Mouse (Mus musculus) Patski (cell line): ENCODE results near the gene Tmem170b. TPM values are rescaled to one million over a fixed set of nuclear protein-coding genes. Genes with fewer than 3 reads are reported as not detected.

Source experiments
- ATAC-seq: fragments of 100-300 bp; one replicate; pipeline ENCODE4 v1.8.0; 2021
- CTCF ChIA-PET: fragments of 350-600 bp; sonication (Branson Sonifier 250); formaldehyde crosslinking; loops from one replicate; lab custom pipeline; 2022; ENCODE audit warnings: inconsistent platforms; lab: Charles Lee
- POLR2A ChIA-PET: fragments of 350-600 bp; sonication (Branson Sonifier 250); formaldehyde crosslinking; loops from one replicate; lab custom pipeline; 2022; ENCODE audit warnings: antibody characterized with exemption, inconsistent platforms; lab: Charles Lee
- DNase-seq: peaks from one replicate; pipeline ENCODE4 v3.0.0-alpha.2; 2011; ENCODE audit warnings: low read depth, low spot score
- H3K27me3 ChIP-seq: fragments of 371-371 bp; one replicate; pipeline ENCODE4 v1.5.1; 2021
- CTCF ChIP-seq: fragments of 100-300 bp; IDR thresholded peaks from one replicate; pipeline ENCODE4 v1.5.1; 2021
- in situ Hi-C: fragments of 300-500 bp; cut with MboI; formaldehyde crosslinking; loops from 3 replicates; pipeline ENCODE4 v1.11.1; 2018; ENCODE audit warnings: low pct_unique_long_range_greater_than_20kb, mixed read lengths
- polyA plus RNA-seq: library from polyadenylated mRNA; unstranded; gene quantifications from one replicate; pipeline ENCODE4 v1.2.3, GENCODE M21; 2021

Gene Tmem170b
- polyA plus RNA-seq, 1 experiment from 2014 or later, result 8.6 TPM

DNA sequence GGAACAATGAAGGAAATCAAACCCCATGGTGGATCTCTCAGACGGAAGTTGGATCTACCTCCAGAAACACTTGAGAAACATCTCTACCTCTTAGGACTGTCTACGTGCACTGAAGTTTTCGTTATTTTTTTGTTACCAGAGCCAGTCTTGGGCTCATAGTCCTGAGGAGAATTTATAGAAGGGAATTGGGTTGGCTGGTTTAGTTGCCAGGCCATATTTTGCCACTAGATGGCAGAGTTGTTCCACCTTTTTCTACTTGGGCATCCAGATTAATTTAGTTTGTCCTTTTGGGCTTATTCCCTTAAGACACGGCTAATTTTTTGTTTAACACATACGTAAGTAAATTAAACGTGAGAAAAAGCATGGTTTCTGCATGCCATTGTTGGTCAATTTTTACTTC, 37.1 kb downstream of the Tmem170b start:
- peak; percentile 74 for TF ChIP-seq CTCF
- DNase-seq (no peak), ATAC-seq (peak; percentile 19)
- H3K27me3 ChIP-seq, result no peaks in the 10 kb centered on the region
- in situ Hi-C loops, result loop anchor here (10.0 to 25.0 kb wide), 2 partner anchors 62 to 1169 kb away; no protein-coding TSS in a partner anchor
- CTCF ChIA-PET, result interaction anchor here (0.9 kb wide), 1 partner anchor 13 kb away, joined by 3 read pairs; no protein-coding TSS in a partner anchor
- POLR2A ChIA-PET, result interaction anchor here (0.6 kb wide), 1 partner anchor 62 kb away, joined by 3 read pairs; no protein-coding TSS in a partner anchor

DNA sequence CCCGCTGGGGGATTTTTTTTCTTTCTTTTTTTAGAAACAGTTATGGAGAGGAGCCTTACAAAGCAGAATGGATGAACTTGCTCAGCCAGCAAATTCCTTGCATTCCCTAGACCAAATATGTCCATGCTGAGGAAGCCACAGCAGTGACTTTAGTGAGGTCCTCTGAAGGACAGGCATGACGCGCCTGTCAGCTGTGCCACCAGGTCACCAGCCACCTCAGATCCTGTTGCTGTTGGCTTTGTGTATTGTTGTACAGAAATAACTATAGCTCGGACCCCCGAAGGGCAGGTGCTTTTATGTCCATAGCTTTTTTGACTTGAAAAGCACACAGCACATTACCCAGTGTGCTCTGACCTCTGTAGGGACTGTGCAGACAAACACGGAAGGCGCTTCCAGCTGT, 38.1 kb downstream of the Tmem170b start:
- H3K27me3 ChIP-seq, result no peaks in the 10 kb centered on the region
- POLR2A ChIA-PET, result interaction anchor here (0.9 to 1.6 kb wide), 6 partner anchors 15 to 658 kb away, joined by 3 to 8 read pairs (median 5); partner anchors contain the start of gene Edn1
- ATAC-seq (peak; percentile 88), DNase-seq (no peak)
- no peak for TF ChIP-seq CTCF
- in situ Hi-C loops, result loop anchor here (10.0 to 25.0 kb wide), 2 partner anchors 61 to 1169 kb away; no protein-coding TSS in a partner anchor
- CTCF ChIA-PET, result interaction anchor here (0.8 to 1.8 kb wide), 9 partner anchors 8 to 601 kb away, joined by 3 to 6 read pairs (median 3); no protein-coding TSS in a partner anchor

DNA sequence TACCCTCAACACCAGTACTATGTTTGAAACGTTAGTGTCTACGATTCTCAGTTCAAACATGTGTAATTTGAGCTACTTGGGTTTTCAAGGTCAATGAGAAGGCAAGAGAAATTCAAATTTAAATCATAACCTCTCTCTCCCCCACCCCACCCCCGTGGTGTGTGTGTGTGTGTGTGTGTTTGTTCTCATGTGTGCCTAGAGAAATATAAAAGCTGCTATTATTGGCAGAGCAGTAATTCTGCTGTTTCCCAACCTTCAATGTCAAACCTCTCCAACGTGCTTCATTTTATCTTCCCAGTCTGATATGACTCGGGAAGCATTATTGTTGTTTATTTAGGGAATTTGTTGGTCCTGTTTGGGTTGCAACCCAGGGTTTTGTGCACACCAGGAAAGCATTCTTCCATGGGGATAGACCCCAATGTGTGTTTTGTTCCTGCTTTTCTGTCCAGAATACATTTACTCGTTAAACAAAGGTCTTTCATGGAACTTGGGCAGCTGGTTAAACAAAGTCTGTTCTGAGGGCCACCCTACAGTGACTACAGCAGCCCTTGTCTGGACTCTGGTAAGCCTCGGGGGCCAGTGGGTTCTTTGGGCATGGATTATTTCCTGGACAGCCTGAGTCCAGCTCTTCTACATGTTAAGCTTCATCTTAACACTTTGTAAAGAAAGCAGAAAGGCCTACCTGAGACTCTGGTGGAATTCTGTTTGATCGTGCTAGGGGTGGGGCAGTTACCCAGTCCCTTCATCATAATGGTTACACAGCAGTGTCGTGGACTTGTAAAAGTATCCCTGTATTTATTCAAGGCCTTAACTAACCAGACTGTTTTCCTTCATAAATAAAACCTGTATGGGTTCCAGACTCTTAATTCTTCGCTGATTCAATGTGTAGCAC, 39.1 kb downstream of the Tmem170b start:
- TF ChIP-seq CTCF, result no peak
- DNase-seq, result no peak
- no peak for ATAC-seq
- POLR2A ChIA-PET, result interaction anchor here (1.0 to 1.6 kb wide), 5 partner anchors 14 to 657 kb away, joined by 3 to 8 read pairs (median 6); partner anchors contain the start of gene Edn1
- CTCF ChIA-PET, result interaction anchor here (0.8 to 1.8 kb wide), 10 partner anchors 9 to 600 kb away, joined by 3 to 8 read pairs (median 4); no protein-coding TSS in a partner anchor
- H3K27me3 ChIP-seq, result no peaks in the 10 kb centered on the region
- in situ Hi-C loops, result loop anchor here (5.0 to 25.0 kb wide), 6 partner anchors 60 to 1167 kb away; partner anchors contain the start of gene Edn1

DNA sequence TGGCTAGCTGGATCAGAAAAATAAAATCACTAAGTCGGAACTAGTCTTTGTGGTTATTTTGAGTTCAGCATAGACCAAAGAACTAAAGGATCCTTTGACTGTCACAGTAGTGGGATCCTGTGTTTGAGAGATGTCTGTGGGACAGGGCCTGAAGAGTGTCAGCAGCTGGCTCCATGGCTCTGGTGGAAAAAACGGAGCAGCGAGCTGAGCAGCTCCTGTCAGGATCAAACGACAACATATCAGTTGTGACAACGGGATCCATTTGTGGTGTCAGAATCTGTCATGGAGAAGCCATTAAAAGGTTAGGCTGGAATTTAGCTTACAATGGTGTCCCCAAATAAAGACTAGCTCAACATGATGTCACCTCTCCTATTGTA, 39.8 kb downstream of the Tmem170b start:
- no peak for ATAC-seq
- no peak for DNase-seq
- no peaks in the 10 kb centered on the region for H3K27me3 ChIP-seq
- ChIA-PET POLR2A (interaction anchor here (1.6 kb wide), 1 partner anchor 44 kb away, joined by 7 read pairs; no protein-coding TSS in a partner anchor), CTCF (interaction anchor here (1.6 to 1.8 kb wide), 3 partner anchors 11 to 58 kb away, joined by 4 to 8 read pairs (median 4); no protein-coding TSS in a partner anchor)
- no peak for TF ChIP-seq CTCF
- in situ Hi-C loops, result loop anchor here (5.0 to 25.0 kb wide), 6 partner anchors 59 to 1167 kb away; partner anchors contain the start of gene Edn1

DNA sequence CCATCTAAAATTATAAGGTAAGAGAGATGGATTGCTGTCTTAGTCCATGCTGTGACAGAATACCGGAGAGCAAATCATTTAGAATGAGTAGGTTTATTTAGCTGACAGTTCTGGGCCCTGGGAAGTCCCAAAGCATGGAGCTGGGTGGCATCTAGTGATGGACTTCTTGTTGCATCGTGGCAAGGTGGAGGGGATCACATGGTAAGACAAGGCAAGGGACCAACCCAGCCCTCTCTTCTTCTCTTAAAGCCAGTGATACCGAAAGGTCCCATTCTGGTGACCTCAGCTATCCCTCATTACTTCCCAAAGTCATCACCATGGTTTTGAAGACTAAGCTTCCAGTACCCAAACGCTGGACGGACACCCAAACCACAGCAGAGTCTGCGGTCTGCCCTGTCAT, 42.3 kb downstream of the Tmem170b start:
- TF ChIP-seq CTCF, result no peak
- no peaks in the 10 kb centered on the region for H3K27me3 ChIP-seq
- DNase-seq (no peak), ATAC-seq (no peak)
- POLR2A ChIA-PET, result no interaction called here
- CTCF ChIA-PET, result interaction anchor here (0.9 to 1.8 kb wide), 3 partner anchors 15 to 45 kb away, joined by 3 to 5 read pairs (median 4); no protein-coding TSS in a partner anchor
- in situ Hi-C loops, result loop anchor here (5.0 to 25.0 kb wide), 6 partner anchors 57 to 1164 kb away; partner anchors contain the start of gene Edn1

DNA sequence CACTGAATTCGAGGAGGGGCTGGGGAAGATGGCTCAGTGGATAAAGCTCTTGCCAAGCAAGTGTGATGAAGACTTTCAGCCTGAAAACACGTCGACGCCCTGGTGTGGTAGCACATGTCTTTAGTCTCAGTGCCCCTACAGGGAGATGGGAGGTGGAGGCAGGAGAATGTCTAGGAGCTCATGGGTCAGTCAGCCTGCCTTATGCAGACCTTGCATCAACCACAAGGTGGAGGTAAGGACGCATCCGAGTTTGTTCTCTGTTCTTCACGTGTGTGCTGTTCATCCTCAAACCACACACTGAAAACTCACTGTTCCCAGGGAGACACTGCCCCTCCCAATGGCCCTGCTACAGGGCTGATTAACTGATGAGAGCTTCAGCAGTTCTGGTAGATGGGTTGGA, 45.0 kb downstream of the Tmem170b start:
- DNase-seq (no peak), ATAC-seq (no peak)
- in situ Hi-C loops, result no loop called here
- POLR2A ChIA-PET, result no interaction called here
- no peaks in the 10 kb centered on the region for H3K27me3 ChIP-seq
- TF ChIP-seq CTCF, result peak; percentile 32
- CTCF ChIA-PET, result interaction anchor here (1.2 kb wide), 2 partner anchors 10 to 496 kb away, joined by 3 read pairs; no protein-coding TSS in a partner anchor

DNA sequence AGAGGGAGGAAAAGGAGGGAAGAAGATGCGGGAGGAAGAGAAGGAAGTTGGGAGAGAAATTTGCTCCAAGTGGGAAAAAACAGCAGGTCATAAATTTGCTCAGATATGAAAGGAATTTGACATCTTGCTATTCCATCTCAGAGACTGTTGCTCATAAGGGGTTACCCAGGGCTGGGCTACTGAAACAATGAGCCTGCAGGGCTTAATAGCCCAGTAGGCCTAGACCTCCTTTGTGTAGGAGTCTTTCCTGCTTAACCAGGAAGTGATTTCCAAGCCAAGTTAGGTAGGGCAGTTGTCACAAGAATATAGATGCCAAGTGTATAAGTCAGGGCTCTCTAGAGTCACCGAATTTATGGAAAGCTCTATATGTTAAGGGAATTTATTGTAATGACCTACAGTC, 48.1 kb downstream of the Tmem170b start:
- CTCF ChIA-PET, result no interaction called here
- no peaks in the 10 kb centered on the region for H3K27me3 ChIP-seq
- in situ Hi-C loops, result no loop called here
- DNase-seq (no peak), ATAC-seq (no peak)
- no peak for TF ChIP-seq CTCF
- POLR2A ChIA-PET, result no interaction called here

DNA sequence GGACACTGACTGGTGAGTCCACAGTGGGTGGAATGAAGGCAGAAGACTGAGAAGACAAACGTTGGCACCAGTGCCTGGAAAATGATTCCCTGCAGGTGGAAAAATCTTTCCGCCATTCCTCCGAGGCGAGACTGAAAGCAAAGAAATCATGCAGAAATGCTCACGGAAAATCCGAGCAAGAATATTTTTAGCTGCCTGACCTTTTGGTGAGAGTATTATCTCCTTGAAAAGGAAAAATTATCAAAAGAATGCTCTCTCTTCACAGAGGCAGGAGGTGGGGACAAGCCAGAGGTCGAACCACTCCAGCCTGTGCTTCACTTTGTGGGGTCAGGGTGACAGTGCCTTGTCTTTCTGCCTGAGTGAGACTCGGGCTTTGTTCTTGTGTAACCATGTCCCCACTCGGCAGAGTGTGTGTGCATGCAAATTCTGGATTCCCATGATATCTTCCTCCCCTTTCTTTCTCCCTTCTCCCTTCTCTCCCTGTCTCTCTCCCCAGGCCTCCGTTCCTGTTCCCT, 49.9 kb downstream of the Tmem170b start:
- CTCF ChIA-PET, result interaction anchor here (1.2 kb wide), 1 partner anchor 11 kb away, joined by 4 read pairs; no protein-coding TSS in a partner anchor
- ATAC-seq (no peak), DNase-seq (no peak)
- POLR2A ChIA-PET, result interaction anchor here (1.3 kb wide), 1 partner anchor 8 kb away, joined by 3 read pairs; no protein-coding TSS in a partner anchor
- no peak for TF ChIP-seq CTCF
- no peaks in the 10 kb centered on the region for H3K27me3 ChIP-seq
- in situ Hi-C loops, result no loop called here

DNA sequence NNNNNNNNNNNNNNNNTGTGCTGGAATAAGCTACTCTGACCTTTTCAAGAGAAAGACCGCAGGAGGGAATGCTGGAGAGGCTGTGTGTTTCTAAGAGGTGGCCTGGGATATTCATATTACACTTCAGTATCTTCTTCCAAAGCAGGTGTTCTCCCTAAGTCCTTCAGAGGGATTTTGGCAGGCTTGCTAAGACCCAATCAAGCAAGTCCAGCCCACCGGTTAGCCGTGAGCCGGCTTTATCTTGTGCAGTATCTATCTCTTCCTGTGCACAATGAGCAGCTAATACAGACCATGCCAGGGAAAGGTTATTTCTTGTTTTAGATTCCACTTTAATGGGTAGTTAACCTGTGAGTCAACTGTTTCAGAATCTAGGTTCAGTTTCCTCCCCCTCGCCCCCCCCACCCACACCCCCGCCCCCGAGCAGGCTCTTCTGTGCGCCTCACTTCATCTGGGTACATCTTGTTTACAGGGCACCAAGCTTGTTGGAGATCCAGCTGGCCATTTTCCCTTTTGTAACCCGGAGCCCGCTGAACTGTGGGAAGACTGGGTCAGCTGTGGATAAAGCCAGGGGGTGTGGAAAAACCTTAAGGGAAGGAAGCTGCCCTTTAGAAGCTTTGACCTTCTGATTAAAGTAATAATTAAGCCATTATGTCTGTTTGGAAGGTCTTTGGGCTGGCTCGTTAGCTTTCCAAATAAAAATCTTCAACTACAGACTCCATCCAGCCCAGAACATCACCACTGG, 54.5 kb downstream of the Tmem170b start:
- in situ Hi-C loops, result no loop called here
- ChIA-PET POLR2A (interaction anchor here (1.0 to 4.6 kb wide), 5 partner anchors 16 to 641 kb away, joined by 3 to 24 read pairs (median 8); partner anchors contain the start of gene Edn1), CTCF (interaction anchor here (0.8 to 2.6 kb wide), 5 partner anchors 10 to 49 kb away, joined by 3 to 9 read pairs (median 4); no protein-coding TSS in a partner anchor)
- ATAC-seq (no peak), DNase-seq (no peak)
- no peak for TF ChIP-seq CTCF
- H3K27me3 ChIP-seq, result no peaks in the 10 kb centered on the region
